Mouse (Mus musculus) liver (tissue): ENCODE data around the gene A4gnt.
"Not testable (repeated sequence)": the region's sequence is repeated elsewhere in the genome, so short reads cannot be mapped to it uniquely, and the experiment has no call there.

Experiments used
- DNase-seq: peaks from one replicate; pipeline ENCODE4 v3.0.0-alpha.2; 2020; ENCODE audit warnings: mixed read lengths

Gene A4gnt

GRCm38 (mm10) chr9:99612202-99612601 lies at the start of gene A4gnt:
TSS of gene A4gnt (plus strand) at chr9:99612502.
- no peak for DNase-seq

- peak; percentile 77 for DNase-seq
Measured at GRCm38 (mm10) chr9:99563714-99564113, 48.6 kb upstream of the A4gnt start.

GRCm38 (mm10) chr9:99568023-99568346 lies 44.3 kb upstream of the A4gnt start:
- no peak for DNase-seq

- peak; percentile 93 for DNase-seq
Measured at GRCm38 (mm10) chr9:99568347-99569070, 43.8 kb upstream of the A4gnt start, which contains the start of gene Armc8. TSS of gene Armc8 (minus strand) at chr9:99568899.

GRCm38 (mm10) chr9:99569071-99569397 lies 43.3 kb upstream of the A4gnt start:
- no peak for DNase-seq

- peak; percentile 91 for DNase-seq
Measured at GRCm38 (mm10) chr9:99575677-99576480, 36.4 kb upstream of the A4gnt start, which contains the start of gene Dbr1. TSS of gene Dbr1 (plus strand) at chr9:99575799.

GRCm38 (mm10) chr9:99580655-99581054 lies 31.6 kb upstream of the A4gnt start:
- peak; percentile 22 for DNase-seq

GRCm38 (mm10) chr9:99587505-99588202 lies 24.6 kb upstream of the A4gnt start:
- DNase-seq, result peak; percentile 66

- no peak for DNase-seq
Measured at GRCm38 (mm10) chr9:99591144-99591543, 21.2 kb upstream of the A4gnt start.

- DNase-seq, result not testable (repeated sequence)
Measured at GRCm38 (mm10) chr9:99599127-99599526, 13.2 kb upstream of the A4gnt start.

- DNase-seq, result no peak
Measured at GRCm38 (mm10) chr9:99603566-99603965, 8.7 kb upstream of the A4gnt start.

GRCm38 (mm10) chr9:99619688-99620087 lies 7.4 kb downstream of the A4gnt start:
- no peak for DNase-seq

- no peak for DNase-seq
Measured at GRCm38 (mm10) chr9:99620196-99620595, 7.9 kb downstream of the A4gnt start.

- DNase-seq, result no peak
Measured at GRCm38 (mm10) chr9:99622034-99622433, 9.7 kb downstream of the A4gnt start.

- no peak for DNase-seq
Measured at GRCm38 (mm10) chr9:99622966-99623365, 10.7 kb downstream of the A4gnt start.

GRCm38 (mm10) chr9:99624117-99624516 lies 11.8 kb downstream of the A4gnt start:
- DNase-seq, result no peak

GRCm38 (mm10) chr9:99628581-99628980 lies 16.3 kb downstream of the A4gnt start:
- no peak for DNase-seq

- DNase-seq, result peak; percentile 59
Measured at GRCm38 (mm10) chr9:99629281-99630011, 17.1 kb downstream of the A4gnt start, which contains the start of gene Dzip1l. TSS of gene Dzip1l (plus strand) at chr9:99629496.

- no peak for DNase-seq
Measured at GRCm38 (mm10) chr9:99630071-99630470, 17.8 kb downstream of the A4gnt start.

GRCm38 (mm10) chr9:99630528-99631125 lies 18.3 kb downstream of the A4gnt start:
- no peak for DNase-seq

GRCm38 (mm10) chr9:99631781-99632180 lies 19.5 kb downstream of the A4gnt start:
- no peak for DNase-seq

- no peak for DNase-seq
Measured at GRCm38 (mm10) chr9:99632264-99632663, 20.0 kb downstream of the A4gnt start.
